Mouse (Mus musculus): Measurements from ENCODE around the gene Pacsin3.

DNA sequence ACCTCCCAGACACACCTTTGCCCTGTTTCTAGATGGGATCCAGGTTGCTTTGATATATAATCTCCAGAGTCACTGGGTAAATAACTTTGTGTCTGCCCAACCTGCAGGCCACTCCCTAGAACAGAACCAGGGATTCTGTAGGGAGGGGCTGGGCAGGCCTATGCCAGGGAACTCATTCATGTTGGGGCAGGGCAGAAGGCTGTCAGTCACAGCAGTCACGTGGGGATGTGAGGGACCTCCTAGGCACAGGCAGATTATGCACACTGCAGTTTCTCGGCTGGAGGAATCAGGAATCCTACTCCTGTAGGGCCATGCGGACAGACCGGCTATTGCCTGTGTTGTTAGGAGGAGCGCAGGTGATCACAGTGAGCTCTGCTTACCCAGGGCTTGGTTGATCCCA is 25.6 kb downstream of the Pacsin3 start:
- TF ChIP-seq CTCF (IDR thresholded peaks at IDR 0.05; ENCODE audit: extremely low read depth, insufficient read depth, insufficient read length, insufficient replicate concordance) (no peak), POLR2A (IDR thresholded peaks at IDR 0.05; ENCODE audit: low read depth, low read length) (no peak)

All from spleen, adult 2 months (tissue).